Mouse (Mus musculus) liver, adult 2 months (tissue): ENCODE measurements at regions not wholly inside any gene's neighbourhood (a gene's known extent, or its start where the extent isn't known, plus 50 kb on each side); places are given as distances from the start of the nearest gene placed in this dataset.
"Not testable (repeated sequence)": the region's sequence is repeated elsewhere in the genome, so short reads cannot be mapped to it uniquely, and the experiment has no call there.

ENCODE experiments used
- DNase-seq: peaks from one replicate; pipeline ENCODE4 v3.0.0-alpha.2; 2011; ENCODE audit warnings: low read depth, low spot score; ENCODE audit errors: extremely low read depth
- H3K27ac ChIP-seq: fragments of 200-500 bp; replicated peaks from 2 replicates; pipeline ENCODE4 v1.5.1; 2012; ENCODE audit warnings: low read depth, mild to moderate bottlenecking, control low read depth, inconsistent platforms, low read length; ENCODE audit not compliant: insufficient read depth
- H3K27me3 ChIP-seq: fragments of 200-500 bp; 2 replicates; pipeline ENCODE4 v1.6.1; 2012; ENCODE audit warnings: mild to moderate bottlenecking, moderate library complexity, low read length, inconsistent platforms; ENCODE audit not compliant: control insufficient read depth, insufficient read depth
- H3K36me3 ChIP-seq: fragments of 200-500 bp; 2 replicates; pipeline ENCODE4 v1.6.1; 2012; ENCODE audit warnings: low read length, inconsistent platforms; ENCODE audit not compliant: control insufficient read depth, insufficient read depth
- H3K4me1 ChIP-seq: fragments of 200-500 bp; 2 replicates; pipeline ENCODE4 v1.6.1; 2011; ENCODE audit warnings: low read length; ENCODE audit not compliant: control insufficient read depth, insufficient read depth
- H3K4me3 ChIP-seq: fragments of 200-500 bp; 2 replicates; pipeline ENCODE4 v1.5.1; 2011; ENCODE audit warnings: low read depth, mild to moderate bottlenecking, control low read depth, low read length, moderate library complexity; ENCODE audit not compliant: insufficient read depth
- H3K79me2 ChIP-seq: fragments of 200-500 bp; 2 replicates; pipeline ENCODE4 v1.6.1; 2012; ENCODE audit warnings: inconsistent platforms, mild to moderate bottlenecking, low read length, moderate library complexity; ENCODE audit not compliant: control insufficient read depth, insufficient read depth
- H3K9ac ChIP-seq: fragments of 200-500 bp; 2 replicates; pipeline ENCODE4 v1.6.1; 2012; ENCODE audit warnings: low read depth, mild to moderate bottlenecking, control low read depth, inconsistent platforms, low read length
- CTCF ChIP-seq: fragments of 200-500 bp; IDR thresholded peaks from 2 replicates; pipeline ENCODE4 v1.5.1; 2011; ENCODE audit warnings: low read depth, low read length, control low read depth
- POLR2A ChIP-seq: fragments of 200-500 bp; IDR thresholded peaks from 2 replicates; pipeline ENCODE4 v1.6.1; 2011; ENCODE audit warnings: low read length, control low read depth; ENCODE audit not compliant: insufficient read depth; ENCODE audit errors: extremely low read depth
- WGBS: fragments of 180-500 bp; shearing (Covaris S2); methylation state at CpG from one replicate; pipeline ENCODE4 v1.1.7; 2018; 5-methylcytosine and 5-hydroxymethylcytosine counted together

GRCm38 (mm10) chr3:3302657-3303056, 2447.9 kb upstream of the Gm8797 start:
- H3K36me3 ChIP-seq, H3K4me1 ChIP-seq, H3K4me3 ChIP-seq, H3K27me3 ChIP-seq, H3K27ac ChIP-seq, H3K9ac ChIP-seq, H3K79me2 ChIP-seq: not testable (repeated sequence)
- 36% methylated on average over 6 of the region's 6 CpGs for WGBS
- peak; percentile 6 for DNase-seq
- peak; percentile 5; the same call in 1 of the 2 replicates for TF ChIP-seq CTCF

- Histone ChIP-seq H3K9ac (no peak overlapping the region), H3K4me3 (no peak overlapping the region), H3K27ac (no peak overlapping the region), H3K4me1 (no peaks in the 10 kb centered on the region), H3K79me2 (no peaks in the 10 kb centered on the region), H3K36me3 (no peaks in the 10 kb centered on the region), H3K27me3 (no peaks in the 10 kb centered on the region)
- DNase-seq = no peak
- WGBS = 58% methylated on average over 14 of the region's 14 CpGs
- TF ChIP-seq POLR2A (no peak), CTCF (peak; percentile 1; the same call in 1 of the 2 replicates)
These were observed 2442.1 kb upstream of the Gm8797 start for GRCm38 (mm10) chr3:3308461-3308860.

DNA sequence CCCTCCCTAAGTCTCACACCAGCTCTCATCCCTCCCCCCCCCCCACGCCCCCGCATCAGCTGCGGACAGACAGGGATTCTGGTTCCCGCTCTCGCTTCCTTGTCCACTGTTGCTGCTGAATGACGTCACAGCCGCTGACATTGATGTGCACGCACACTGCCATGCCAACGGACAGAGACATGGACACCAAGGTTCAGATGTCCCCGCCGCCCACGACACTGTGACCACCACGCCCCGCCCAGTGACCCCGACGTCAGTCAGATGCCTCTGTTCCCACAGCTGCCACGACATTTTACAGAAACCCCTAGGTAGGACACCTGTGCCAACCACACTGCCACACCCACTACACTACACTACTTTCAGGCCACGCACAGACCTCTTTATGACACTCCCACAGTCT, 2441.6 kb upstream of the Gm8797 start:
- Histone ChIP-seq H3K79me2 (no peaks in the 10 kb centered on the region), H3K27ac (no peak overlapping the region), H3K4me3 (no peak overlapping the region), H3K4me1 (no peaks in the 10 kb centered on the region), H3K27me3 (no peaks in the 10 kb centered on the region), H3K9ac (no peak overlapping the region), H3K36me3 (no peaks in the 10 kb centered on the region)
- TF ChIP-seq POLR2A (no peak), CTCF (no peak)
- DNase-seq = no peak
- WGBS = 68% methylated on average over 18 of the region's 18 CpGs

GRCm38 (mm10) chr3:3310811-3311210, 2439.8 kb upstream of the Gm8797 start:
- TF ChIP-seq CTCF (no peak), POLR2A (no peak)
- H3K9ac ChIP-seq = no peak overlapping the region
- no peak overlapping the region for H3K4me3 ChIP-seq
- WGBS = 21% methylated on average over 1 of the region's 1 CpGs
- no peak for DNase-seq
- H3K79me2 ChIP-seq = no peaks in the 10 kb centered on the region
- no peaks in the 10 kb centered on the region for H3K27me3 ChIP-seq
- H3K4me1 ChIP-seq = no peaks in the 10 kb centered on the region
- H3K36me3 ChIP-seq = no peaks in the 10 kb centered on the region
- no peak overlapping the region for H3K27ac ChIP-seq

GRCm38 (mm10) chr3:3349634-3350033, 2401.0 kb upstream of the Gm8797 start:
- DNase-seq = no peak
- H3K27me3 ChIP-seq = no peaks in the 10 kb centered on the region
- H3K4me3 ChIP-seq = no peak overlapping the region
- H3K79me2 ChIP-seq = no peaks in the 10 kb centered on the region
- H3K27ac ChIP-seq = no peak overlapping the region
- 38% methylated on average over 5 of the region's 5 CpGs for WGBS
- H3K36me3 ChIP-seq = no peaks in the 10 kb centered on the region
- no peak overlapping the region for H3K9ac ChIP-seq
- no peak for TF ChIP-seq CTCF
- no peaks in the 10 kb centered on the region for H3K4me1 ChIP-seq

GRCm38 (mm10) chr3:3370859-3371258, 2379.7 kb upstream of the Gm8797 start:
- not testable (repeated sequence) for H3K36me3 ChIP-seq, DNase-seq, H3K79me2 ChIP-seq, H3K4me1 ChIP-seq, H3K27ac ChIP-seq, H3K9ac ChIP-seq, H3K4me3 ChIP-seq, H3K27me3 ChIP-seq
